Mouse (Mus musculus) olfactory bulb, adult 2 months (tissue): ENCODE data around the gene Tmem243.

ENCODE experiments used
- CTCF ChIP-seq: fragments of 200-500 bp; IDR thresholded peaks from 2 replicates; pipeline ENCODE4 v1.5.1; 2012; ENCODE audit warnings: low read depth, mild to moderate bottlenecking, low read length, moderate library complexity; ENCODE audit not compliant: insufficient read depth
- POLR2A ChIP-seq: fragments of 200-500 bp; IDR thresholded peaks from 2 replicates; pipeline ENCODE4 v1.6.1; 2012; ENCODE audit warnings: mild to moderate bottlenecking, low read depth, low read length, moderate library complexity; ENCODE audit not compliant: insufficient read depth

GRCm38 (mm10) chr5:9056020-9056660 lies 44.3 kb upstream of the Tmem243 start:
- TF ChIP-seq POLR2A (no peak), CTCF (no peak)
